Comparison of ENCODE assay signal across 21 mouse cellular contexts in the genomic region with DNA sequence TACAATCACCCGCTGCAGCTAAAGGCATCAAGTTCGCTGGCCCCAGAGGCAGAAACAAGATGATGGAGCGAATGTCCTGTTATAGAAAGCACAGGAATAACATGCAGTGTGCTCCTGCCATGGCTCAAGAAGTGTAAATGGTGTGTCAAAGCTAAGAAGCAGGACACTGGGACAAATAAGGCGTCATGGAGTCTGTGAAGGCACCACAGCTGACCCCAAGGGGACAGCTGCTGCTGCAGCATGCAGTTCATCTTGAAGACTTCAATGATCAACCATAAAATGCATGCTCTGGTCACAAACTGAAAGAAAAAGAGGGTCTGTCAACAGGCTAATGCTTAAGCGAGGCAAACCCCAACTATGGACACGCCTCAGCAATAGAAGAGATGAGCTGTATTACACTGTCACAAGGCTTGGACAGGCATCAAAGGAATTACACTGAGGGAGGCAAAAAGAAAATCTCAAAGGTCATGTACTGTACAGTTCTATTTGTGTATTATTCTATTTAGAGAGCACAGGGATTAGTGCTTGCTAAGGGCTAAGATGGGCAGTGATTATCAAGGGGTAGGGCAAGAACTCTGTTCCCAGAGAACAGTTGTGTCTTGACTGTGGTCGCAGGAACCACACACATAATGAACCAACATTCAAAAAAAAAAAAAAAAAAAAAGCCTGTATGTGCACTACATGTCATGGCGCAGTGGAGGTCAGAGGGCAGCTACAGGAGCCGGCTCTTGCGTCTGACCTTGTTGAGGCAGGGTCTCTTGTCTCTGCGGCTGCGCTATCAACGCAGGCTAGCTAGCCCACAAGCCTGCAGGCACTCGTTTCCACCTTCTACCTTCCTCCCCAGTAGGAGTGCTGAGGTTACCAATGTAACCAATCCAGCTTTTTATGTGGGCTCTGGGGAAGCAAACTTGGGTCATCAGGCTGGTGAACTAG. TPM values are rescaled to one million over a fixed set of nuclear protein-coding genes. Genes with fewer than 3 reads are reported as not detected.
DNase-seq lines count a peak whose midpoint lies in the region; ATAC-seq and TF ChIP-seq lines count a peak whose summit lies in the region.
"Had no signal": no experiment of that assay in that cellular context is flagged by ENCODE, and none has a peak within 500 bp of the region (broad histone marks: within the 10 kb centered on the region; RNA-seq: fewer than 3 reads in every experiment).

No protein-coding gene starts in this region.

- no peak overlapping the region for H3K4me2 ChIP-seq in heart, embryonic 14.5 days (ENCODE audit: low read length)
- no peak overlapping the region for H3K4me2 ChIP-seq in liver, postnatal 0 days (ENCODE audit: low read depth, low read length)
- no peak overlapping the region for H3K4me2 ChIP-seq in embryonic facial prominence, embryonic 15.5 days (replicated peaks)
- no peak overlapping the region for H3K4me2 ChIP-seq in intestine, embryonic 16.5 days (ENCODE audit: low read depth, low read length)
- no peak overlapping the region for H3K4me2 ChIP-seq in forebrain, embryonic 12.5 days
- H3K4me2 ChIP-seq: lung, embryonic 15.5 days; neural tube, embryonic 12.5 days had no signal

- WGBS in heart, embryonic 14.5 days: 72% methylated on average over 14 of the region's 14 CpGs
- 57% methylated on average over 14 of the region's 14 CpGs for WGBS in liver, adult 2 months
- 71% methylated on average over 14 of the region's 14 CpGs for WGBS in liver, postnatal 0 days (ENCODE audit: insufficient replicate concordance)
- 72% methylated on average over 14 of the region's 14 CpGs for WGBS in embryonic facial prominence, embryonic 15.5 days
- 86% methylated on average over 14 of the region's 14 CpGs for whole genome bisulfite sequencing in intestine, embryonic 16.5 days
- WGBS in forebrain, embryonic 12.5 days: 88% methylated on average over 14 of the region's 14 CpGs

- peaks cover 5 to 20% of the 10 kb centered on the region in 2 experiments for H3K4me1 ChIP-seq in heart, embryonic 14.5 days (ENCODE audit: control insufficient read depth in 2 of 2, insufficient read depth in 2 of 2, low read length in 2 of 2)
- peaks cover 2% of the 10 kb centered on the region; the same call in 1 of the 2 replicates for H3K4me1 ChIP-seq in liver, adult 2 months (ENCODE audit: control insufficient read depth, insufficient read depth, low read length)
- no peaks in the 10 kb centered on the region for H3K4me1 ChIP-seq in liver, postnatal 0 days (ENCODE audit: insufficient read depth)
- H3K4me1 ChIP-seq in embryonic facial prominence, embryonic 15.5 days: no peaks in the 10 kb centered on the region
- no peaks in the 10 kb centered on the region; the same call in 1 of the 2 replicates for H3K4me1 ChIP-seq in intestine, embryonic 16.5 days (ENCODE audit: control insufficient read depth, insufficient read depth, low read length)
- no peaks in the 10 kb centered on the region for H3K4me1 ChIP-seq in forebrain, embryonic 12.5 days
- H3K4me1 ChIP-seq: lung, embryonic 15.5 days; neural tube, embryonic 12.5 days had no signal

- TF ChIP-seq EP300 in liver, postnatal 0 days (IDR thresholded peaks at IDR 0.05; ENCODE audit: low read depth): no peak

- TF ChIP-seq CTCF in liver, adult 2 months (IDR thresholded peaks at IDR 0.05; ENCODE audit: low read depth, low read length): no peak
- no peak for TF ChIP-seq CTCF in liver, postnatal 0 days (IDR thresholded peaks at IDR 0.05; ENCODE audit: low read depth)

- no peak overlapping the region for H3K9ac ChIP-seq in heart, embryonic 14.5 days (ENCODE audit: low read length)
- H3K9ac ChIP-seq in liver, adult 2 months (ENCODE audit: low read depth, low read length): no peak overlapping the region
- H3K9ac ChIP-seq in liver, postnatal 0 days (replicated peaks): no peak overlapping the region
- H3K9ac ChIP-seq in embryonic facial prominence, embryonic 15.5 days: no peak overlapping the region
- H3K9ac ChIP-seq in intestine, embryonic 16.5 days (ENCODE audit: low read depth, low read length): no peak overlapping the region
- H3K9ac ChIP-seq in forebrain, embryonic 12.5 days: no peak overlapping the region
- H3K9ac ChIP-seq: lung, embryonic 15.5 days; neural tube, embryonic 12.5 days had no signal

- no peaks in the 10 kb centered on the region for H3K9me3 ChIP-seq in heart, embryonic 14.5 days (ENCODE audit: control insufficient read depth, low read length)
- no peaks in the 10 kb centered on the region for H3K9me3 ChIP-seq in liver, postnatal 0 days (ENCODE audit: low read length)
- no peaks in the 10 kb centered on the region for H3K9me3 ChIP-seq in embryonic facial prominence, embryonic 15.5 days (replicated peaks)
- no peaks in the 10 kb centered on the region for H3K9me3 ChIP-seq in intestine, embryonic 16.5 days (ENCODE audit: control insufficient read depth, low read length)
- no peaks in the 10 kb centered on the region for H3K9me3 ChIP-seq in forebrain, embryonic 12.5 days
- H3K9me3 ChIP-seq: lung, embryonic 15.5 days; neural tube, embryonic 12.5 days had no signal

- no peak for TF ChIP-seq POLR2A in liver, adult 2 months (IDR thresholded peaks at IDR 0.05; ENCODE audit: extremely low read depth, insufficient read depth, low read length)

- ATAC-seq in heart, embryonic 14.5 days (ENCODE audit: insufficient number of reproducible peaks, insufficient read depth, low FRiP score, low read depth): no peak
- no peak for ATAC-seq in liver, postnatal 0 days
- ATAC-seq in embryonic facial prominence, embryonic 15.5 days (ENCODE audit: insufficient number of reproducible peaks, low FRiP score, low TSS enrichment, low read depth): peak; percentile 58; the same call in 1 of the 2 replicates
- ATAC-seq in intestine, embryonic 16.5 days: peak; percentile 76
- no peak for ATAC-seq in forebrain, embryonic 12.5 days (ENCODE audit: low FRiP score)
- ATAC-seq: CD4-positive, CD25-positive, alpha-beta regulatory T cell, adult 4 months had no signal

- DNase-seq in heart, adult 9 months (ENCODE audit: low spot score in 2 of 2): no peak
- DNase-seq in liver, adult 2 months (ENCODE audit: extremely low read depth, low read depth, low spot score): peak; percentile 80
- no peak for DNase-seq in liver, postnatal 0 days
- DNase-seq: adrenal gland, adult 8-10 months; cerebellum, adult 8-10 months; gastrocnemius, postnatal 25 days; layer of hippocampus, postnatal 36 days; right cerebral cortex, postnatal 4 days had no signal

- H3K36me3 ChIP-seq in heart, embryonic 14.5 days (ENCODE audit: control insufficient read depth, insufficient read depth, low read length): peaks cover 61% of the 10 kb centered on the region
- peaks cover 23% of the 10 kb centered on the region for H3K36me3 ChIP-seq in liver, adult 2 months (ENCODE audit: control insufficient read depth, insufficient read depth, low read length)
- H3K36me3 ChIP-seq in liver, postnatal 0 days (replicated peaks; ENCODE audit: insufficient read depth, low read length): peaks cover 31% of the 10 kb centered on the region
- peaks cover 44% of the 10 kb centered on the region for H3K36me3 ChIP-seq in embryonic facial prominence, embryonic 15.5 days
- peaks cover 26% of the 10 kb centered on the region for H3K36me3 ChIP-seq in intestine, embryonic 16.5 days (ENCODE audit: control insufficient read depth, insufficient read depth, low read length)
- peaks cover 61% of the 10 kb centered on the region for H3K36me3 ChIP-seq in forebrain, embryonic 12.5 days (replicated peaks)

- no peaks in the 10 kb centered on the region for H3K79me2 ChIP-seq in liver, adult 2 months (ENCODE audit: control insufficient read depth, insufficient read depth, low read length)

- peak overlapping the region; percentile 22 to 59; a peak in 3 of 4 replicates for H3K27ac ChIP-seq in heart, embryonic 14.5 days (replicated peaks in 1 of 2; ENCODE audit: control insufficient read depth in 1 of 2, insufficient read depth in 1 of 2, low read depth in 2 of 2, low read length in 2 of 2)
- H3K27ac ChIP-seq in liver, adult 2 months (replicated peaks; ENCODE audit: insufficient read depth, low read depth, low read length): no peak overlapping the region; the same call in 1 of the 2 replicates
- H3K27ac ChIP-seq in liver, postnatal 0 days (ENCODE audit: low read depth): no peak overlapping the region
- peak overlapping the region; percentile 5 for H3K27ac ChIP-seq in embryonic facial prominence, embryonic 15.5 days (replicated peaks)
- H3K27ac ChIP-seq in intestine, embryonic 16.5 days (ENCODE audit: low read length): 0 out of 2 replicates have a peak overlapping the region, but pooled peaks have one; percentile 4
- no peak overlapping the region for H3K27ac ChIP-seq in forebrain, embryonic 12.5 days
- H3K27ac ChIP-seq: lung, embryonic 15.5 days; neural tube, embryonic 12.5 days had no signal

- no peak overlapping the region for H3K4me3 ChIP-seq in heart, embryonic 14.5 days (ENCODE audit: control insufficient read depth in 1 of 2, insufficient read depth in 1 of 2, low read depth in 1 of 2, low read length in 2 of 2)
- H3K4me3 ChIP-seq in liver, adult 2 months (ENCODE audit: insufficient read depth, low read depth, low read length): no peak overlapping the region
- no peak overlapping the region for H3K4me3 ChIP-seq in liver, postnatal 0 days (ENCODE audit: low read depth, low read length)
- H3K4me3 ChIP-seq in embryonic facial prominence, embryonic 15.5 days (replicated peaks): no peak overlapping the region
- H3K4me3 ChIP-seq in intestine, embryonic 16.5 days (ENCODE audit: low read length): no peak overlapping the region
- no peak overlapping the region for H3K4me3 ChIP-seq in forebrain, embryonic 12.5 days (replicated peaks)
- H3K4me3 ChIP-seq: lung, embryonic 15.5 days; neural tube, embryonic 12.5 days had no signal

- no peaks in the 10 kb centered on the region for H3K27me3 ChIP-seq in heart, embryonic 14.5 days (ENCODE audit: control insufficient read depth, insufficient read depth, low read length)
- H3K27me3 ChIP-seq in liver, adult 2 months (ENCODE audit: control insufficient read depth, insufficient read depth, low read length): no peaks in the 10 kb centered on the region
- H3K27me3 ChIP-seq in liver, postnatal 0 days (ENCODE audit: insufficient read depth, low read length): no peaks in the 10 kb centered on the region
- H3K27me3 ChIP-seq in embryonic facial prominence, embryonic 15.5 days: no peaks in the 10 kb centered on the region
- no peaks in the 10 kb centered on the region for H3K27me3 ChIP-seq in intestine, embryonic 16.5 days (replicated peaks; ENCODE audit: control insufficient read depth, insufficient read depth, low read length)
- no peaks in the 10 kb centered on the region for H3K27me3 ChIP-seq in forebrain, embryonic 12.5 days
- H3K27me3 ChIP-seq: lung, embryonic 15.5 days; neural tube, embryonic 12.5 days had no signal

RNA-seq across cellular contexts. Expression of gene Arid5a, which starts 25.7 kb away (rescaled TPM):
- polyA plus RNA-seq in heart, embryonic 14.5 days (2014; fragmentation: Nextera tagmentation; extraction: Ambion mirVana): 10.3 and 12.5 TPM in 2 replicates
- 0.67 and 1.7 TPM in 2 replicates for total RNA-seq in liver, adult 2 months (2014; rRNA removed)
- polyA plus RNA-seq in liver, adult 2 months (2012; rRNA removed): 1.7 and 3.8 TPM in 2 replicates
- 5.8 and 6.3 TPM in 2 replicates for polyA plus RNA-seq in liver, postnatal 0 days (2015; fragmentation: Nextera tagmentation; extraction: Ambion mirVana)
- 15.5 and 16.1 TPM in 2 replicates for polyA plus RNA-seq in embryonic facial prominence, embryonic 15.5 days (2015; fragmentation: Nextera tagmentation; extraction: Ambion mirVana)
- polyA plus RNA-seq in intestine, embryonic 16.5 days (2015; fragmentation: Nextera tagmentation; extraction: Ambion mirVana): 4.1 and 4.8 TPM in 2 replicates
- 2.0 and 2.1 TPM in 2 replicates for polyA plus RNA-seq in forebrain, embryonic 12.5 days (2016; fragmentation: Nextera tagmentation; extraction: Ambion mirVana)

RNA-seq across cellular contexts. Expression of gene Kansl3, which starts 35.8 kb away (rescaled TPM):
- 40.8 and 43.4 TPM in 2 replicates for polyA plus RNA-seq in heart, embryonic 14.5 days (2014; fragmentation: Nextera tagmentation; extraction: Ambion mirVana)
- total RNA-seq in liver, adult 2 months (2014; rRNA removed): 14.9 and 21.7 TPM in 2 replicates
- 20.8 and 25.4 TPM in 2 replicates for polyA plus RNA-seq in liver, adult 2 months (2012; rRNA removed)
- polyA plus RNA-seq in liver, postnatal 0 days (2015; fragmentation: Nextera tagmentation; extraction: Ambion mirVana): 8.5 and 10.1 TPM in 2 replicates
- polyA plus RNA-seq in embryonic facial prominence, embryonic 15.5 days (2015; fragmentation: Nextera tagmentation; extraction: Ambion mirVana): 42.2 TPM in 2 replicates
- 33.3 and 33.8 TPM in 2 replicates for polyA plus RNA-seq in intestine, embryonic 16.5 days (2015; fragmentation: Nextera tagmentation; extraction: Ambion mirVana)
- 47.2 and 48.0 TPM in 2 replicates for polyA plus RNA-seq in forebrain, embryonic 12.5 days (2016; fragmentation: Nextera tagmentation; extraction: Ambion mirVana)

RNA-seq across cellular contexts. Expression of gene Fer1l5, which starts 38.9 kb away (rescaled TPM):
- 0.61 and 0.63 TPM in 2 replicates for polyA plus RNA-seq in heart, embryonic 14.5 days (2014; fragmentation: Nextera tagmentation; extraction: Ambion mirVana)
- not detected in 2 replicates for total RNA-seq in liver, adult 2 months (2014; rRNA removed)
- not detected in 2 replicates for polyA plus RNA-seq in liver, adult 2 months (2012; rRNA removed)
- 0.12 TPM in 2 replicates for polyA plus RNA-seq in liver, postnatal 0 days (2015; fragmentation: Nextera tagmentation; extraction: Ambion mirVana)
- 1.0 and 1.2 TPM in 2 replicates for polyA plus RNA-seq in embryonic facial prominence, embryonic 15.5 days (2015; fragmentation: Nextera tagmentation; extraction: Ambion mirVana)
- polyA plus RNA-seq in intestine, embryonic 16.5 days (2015; fragmentation: Nextera tagmentation; extraction: Ambion mirVana): 0.50 and 0.66 TPM in 2 replicates
- polyA plus RNA-seq in forebrain, embryonic 12.5 days (2016; fragmentation: Nextera tagmentation; extraction: Ambion mirVana): 2.0 and 2.5 TPM in 2 replicates
- total RNA-seq: gastrocnemius, postnatal 25 days; layer of hippocampus, postnatal 36 days; left cerebral cortex, postnatal 36 days; megakaryocyte, adult 5-6 weeks; MEL; midbrain, postnatal 0 days had no signal
- polyA plus RNA-seq: cortical plate, adult 2 months; large intestine, adult 2 months had no signal

RNA-seq across cellular contexts. Expression of gene Neurl3, which starts 58.7 kb away (rescaled TPM):
- 4.6 and 5.2 TPM in 2 replicates for polyA plus RNA-seq in heart, embryonic 14.5 days (2014; fragmentation: Nextera tagmentation; extraction: Ambion mirVana)
- 3.3 and 4.0 TPM in 2 replicates for total RNA-seq in liver, adult 2 months (2014; rRNA removed)
- polyA plus RNA-seq in liver, adult 2 months (2012; rRNA removed): 3.6 and 5.3 TPM in 2 replicates
- polyA plus RNA-seq in liver, postnatal 0 days (2015; fragmentation: Nextera tagmentation; extraction: Ambion mirVana): 4.4 and 4.7 TPM in 2 replicates
- 1.5 and 2.2 TPM in 2 replicates for polyA plus RNA-seq in embryonic facial prominence, embryonic 15.5 days (2015; fragmentation: Nextera tagmentation; extraction: Ambion mirVana)
- polyA plus RNA-seq in intestine, embryonic 16.5 days (2015; fragmentation: Nextera tagmentation; extraction: Ambion mirVana): 29.6 and 31.0 TPM in 2 replicates
- polyA plus RNA-seq in forebrain, embryonic 12.5 days (2016; fragmentation: Nextera tagmentation; extraction: Ambion mirVana): 0.34 and 0.45 TPM in 2 replicates

Comparison
In these comparisons a context has a peak if more than half of its experiments do, and no peak if none do; other contexts are left out.
1. ATAC-seq: peak in embryonic facial prominence, embryonic 15.5 days (single experiment) and intestine, embryonic 16.5 days (single experiment); none in heart, embryonic 14.5 days (single experiment), liver, postnatal 0 days (single experiment) and forebrain, embryonic 12.5 days (single experiment).
2. H3K27ac ChIP-seq: peak in heart, embryonic 14.5 days (2 of 2), embryonic facial prominence, embryonic 15.5 days (single experiment) and intestine, embryonic 16.5 days (single experiment); none in liver, adult 2 months (single experiment), liver, postnatal 0 days (single experiment) and forebrain, embryonic 12.5 days (single experiment).